Mouse (Mus musculus): ENCODE measurements around the gene A930004D18Rik.

The A930004D18Rik gene

DNA sequence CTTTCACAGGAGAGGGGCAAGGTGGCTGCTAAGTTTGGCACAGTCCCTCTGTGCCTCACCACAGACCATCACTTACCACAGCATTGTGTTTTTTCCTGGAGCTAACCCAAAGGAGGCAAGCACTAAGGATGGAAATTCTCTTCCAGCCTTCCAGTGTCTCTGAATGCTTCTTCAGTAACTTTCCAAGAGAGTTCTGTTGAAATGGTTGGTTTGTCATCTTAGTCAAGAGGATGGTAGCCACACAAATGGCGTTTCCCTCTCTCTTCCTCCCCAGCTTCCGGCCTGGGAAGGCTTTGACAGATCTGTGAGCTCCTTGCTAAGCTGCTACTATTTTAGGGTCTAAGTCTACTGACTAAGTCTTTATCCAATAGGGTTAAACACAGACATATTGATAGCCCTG lies at the start of gene A930004D18Rik:
Gene A930004D18Rik (minus strand): TSS at position 247 of the 400 bp plus-strand sequence.
- no peak for DNase-seq

DNA sequence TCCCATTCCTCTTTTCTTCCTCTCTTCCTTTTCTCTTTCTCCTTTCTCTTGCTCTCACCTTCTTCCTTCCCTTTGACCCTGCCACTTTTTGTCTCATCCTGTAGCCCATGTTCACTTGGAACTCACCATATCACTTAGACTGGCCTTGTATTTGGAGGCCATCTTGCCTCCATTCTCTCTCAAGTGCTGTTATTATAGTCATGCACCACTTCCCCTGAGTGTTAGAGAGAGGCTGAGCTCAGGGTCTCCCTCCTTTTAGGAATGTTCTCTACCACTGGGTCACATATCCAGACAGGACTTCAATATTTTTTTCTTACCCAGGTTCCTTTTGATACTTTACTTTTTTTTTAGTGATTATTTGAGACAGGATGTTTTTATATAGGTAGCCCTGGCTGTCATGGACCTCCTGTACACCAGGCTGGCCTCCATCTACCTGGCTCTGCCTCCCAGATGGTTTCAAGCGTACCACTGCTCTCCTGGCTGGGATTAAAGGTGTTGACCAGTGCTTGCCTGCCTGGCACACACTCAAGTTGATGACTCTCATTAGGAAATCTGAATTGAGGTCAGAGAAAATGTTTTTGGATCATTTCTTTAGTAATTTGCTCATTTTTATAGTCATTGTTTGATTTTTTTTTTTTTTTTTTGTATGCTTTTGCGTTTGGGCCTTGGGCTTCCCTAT lies 42.8 kb upstream of the A930004D18Rik start:
- DNase-seq: peak; percentile 76

DNA sequence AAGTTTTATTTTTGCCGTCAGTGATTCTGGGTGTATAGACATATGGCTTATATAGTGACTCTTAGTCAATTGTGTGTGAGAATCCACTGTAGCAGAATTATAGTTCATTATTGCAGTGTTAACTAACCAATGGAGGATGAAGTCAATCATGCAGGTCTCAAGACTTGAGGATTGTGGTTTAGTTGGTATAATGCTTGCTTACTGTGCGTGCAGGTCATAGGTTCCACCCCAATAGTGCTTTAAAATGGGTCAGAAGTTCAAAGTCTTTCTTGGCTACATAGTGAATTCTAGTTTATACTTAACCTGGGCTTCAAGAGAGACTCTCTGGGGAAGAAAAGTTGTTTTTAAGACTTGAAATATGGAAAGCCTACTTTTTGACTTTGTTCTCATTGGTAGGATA lies 34.4 kb upstream of the A930004D18Rik start:
- no peak for DNase-seq

DNA sequence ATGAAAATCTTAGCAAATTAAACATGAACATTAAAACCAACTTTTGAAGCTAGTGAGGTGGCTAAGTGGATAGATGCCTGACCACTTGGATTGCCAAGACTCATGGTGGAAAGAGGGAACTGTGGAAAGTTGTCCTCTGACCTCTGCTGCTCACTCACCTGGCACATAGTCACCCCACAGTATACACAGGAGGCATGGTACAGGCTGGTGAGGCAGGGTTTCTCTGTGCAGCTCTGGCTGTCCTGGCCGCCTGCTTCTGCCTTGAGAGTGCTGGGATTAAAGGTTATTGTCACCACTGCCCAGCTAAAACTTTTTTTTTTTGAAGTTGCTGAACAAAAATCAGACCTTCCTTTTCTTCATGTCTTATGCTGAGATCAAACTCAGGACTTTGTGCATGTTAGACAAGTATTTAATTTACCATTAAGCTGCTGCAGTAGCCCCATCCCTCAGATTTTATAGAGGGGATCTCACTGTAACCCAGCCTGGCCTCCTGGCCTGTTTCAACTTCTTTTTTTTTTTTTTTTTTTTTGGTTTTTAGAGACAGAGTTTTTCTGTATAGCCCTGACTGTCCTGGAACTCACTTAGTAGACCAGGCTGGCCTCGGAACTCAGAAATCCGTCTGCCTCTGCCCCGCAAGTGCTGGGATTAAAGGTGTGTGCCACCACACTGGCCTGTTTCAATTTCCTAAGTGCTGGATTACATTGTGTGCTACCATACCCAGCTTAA lies 30.7 kb upstream of the A930004D18Rik start:
- no peak for DNase-seq

DNA sequence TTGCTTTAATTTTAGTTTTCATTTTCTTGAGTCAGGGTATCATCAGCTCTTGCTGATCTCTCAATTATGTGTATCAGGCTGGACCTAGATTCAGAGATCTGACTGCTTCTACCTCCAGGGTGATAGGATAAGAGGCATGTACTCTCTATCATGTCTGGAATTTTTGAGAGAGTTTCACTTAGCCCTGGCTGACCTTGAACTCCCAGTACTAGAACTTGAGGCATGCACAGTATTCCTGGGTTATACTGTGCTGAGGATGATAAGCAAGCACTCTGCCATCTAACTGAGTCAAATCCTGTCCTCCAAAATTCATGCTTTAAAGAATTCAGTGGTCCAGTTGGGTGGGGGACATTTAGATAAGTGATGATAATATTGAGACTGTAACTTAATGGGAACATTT lies 28.9 kb upstream of the A930004D18Rik start:
- no peak for DNase-seq

DNA sequence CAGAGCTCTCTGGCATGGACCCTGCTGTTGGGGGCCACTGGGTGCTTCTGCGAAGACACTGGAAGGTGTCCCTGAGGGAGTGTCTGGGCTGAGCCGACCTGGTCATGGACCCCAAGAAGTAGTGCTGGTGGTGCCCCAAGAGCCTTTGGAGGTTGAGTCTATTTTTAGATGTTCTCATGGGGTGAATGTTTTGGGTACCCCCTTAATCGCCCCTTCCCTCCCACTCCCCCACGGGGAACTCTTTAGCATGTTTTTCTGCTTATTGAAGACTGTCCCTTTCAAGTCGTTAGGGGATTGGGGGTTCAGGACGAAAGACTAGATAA lies 28.1 kb upstream of the A930004D18Rik start:
- no peak for DNase-seq

DNA sequence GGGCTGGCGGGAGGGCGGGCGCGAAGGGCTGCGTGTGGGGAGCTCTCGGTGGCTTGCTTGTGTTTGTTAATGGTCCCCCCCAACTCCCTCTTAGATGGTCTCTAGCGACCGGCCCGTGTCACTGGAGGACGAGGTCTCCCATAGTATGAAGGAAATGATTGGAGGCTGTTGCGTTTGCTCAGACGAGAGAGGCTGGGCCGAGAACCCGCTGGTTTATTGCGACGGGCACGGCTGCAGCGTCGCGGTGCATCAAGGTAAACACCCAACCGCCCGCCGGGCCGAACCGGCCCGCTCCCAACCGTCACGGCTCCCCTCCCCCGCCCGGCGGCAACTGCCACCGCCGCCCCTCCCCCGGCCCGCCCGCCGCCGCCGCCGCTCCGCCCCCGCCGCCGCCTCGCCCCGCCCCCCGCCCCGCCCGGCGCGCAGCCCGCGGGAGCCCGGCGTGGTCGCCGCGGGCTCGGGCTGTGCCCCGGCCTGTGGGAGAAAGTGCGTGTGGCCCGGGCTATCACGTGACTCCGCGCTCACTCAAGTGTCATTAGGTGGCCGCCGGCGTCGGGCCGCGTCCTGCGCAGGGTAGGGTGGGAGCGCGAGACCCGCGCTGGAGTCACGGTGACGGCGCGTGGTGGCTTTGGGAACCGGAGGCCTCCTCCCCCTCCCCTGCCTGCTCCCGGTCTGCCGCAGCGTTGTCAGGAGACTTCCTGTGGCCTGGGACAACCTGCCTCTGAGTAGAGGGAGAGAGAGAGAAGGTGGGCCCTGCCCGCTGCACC lies 27.6 kb upstream of the A930004D18Rik start:
- DNase-seq: peak; percentile 83

DNA sequence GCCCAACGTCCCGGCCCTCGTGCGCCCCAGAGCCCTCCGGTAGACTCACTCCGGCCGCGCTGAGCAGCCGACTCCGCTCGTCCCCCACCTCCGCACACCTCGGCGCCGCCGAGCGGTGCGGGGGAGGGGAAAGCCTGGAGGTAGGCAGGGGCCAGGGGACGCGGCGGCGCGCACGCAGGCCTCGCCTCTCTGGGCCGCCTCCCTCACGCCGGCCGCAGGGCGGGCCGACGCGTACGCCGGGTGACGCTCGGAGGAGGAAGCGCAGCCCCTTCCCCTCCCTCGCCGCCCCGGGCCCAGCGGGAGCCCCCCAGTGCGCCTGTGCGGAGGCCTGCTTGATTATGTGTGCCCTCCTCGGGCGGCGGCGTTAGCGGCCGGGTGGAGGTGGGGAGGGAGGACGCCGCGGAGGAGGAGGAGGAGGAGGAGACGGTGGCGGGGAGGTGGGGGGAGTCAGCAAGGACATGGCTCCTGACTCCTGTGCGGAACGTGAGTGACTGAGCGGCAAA lies 26.9 kb upstream of the A930004D18Rik start:
- DNase-seq: peak; percentile 93

DNA sequence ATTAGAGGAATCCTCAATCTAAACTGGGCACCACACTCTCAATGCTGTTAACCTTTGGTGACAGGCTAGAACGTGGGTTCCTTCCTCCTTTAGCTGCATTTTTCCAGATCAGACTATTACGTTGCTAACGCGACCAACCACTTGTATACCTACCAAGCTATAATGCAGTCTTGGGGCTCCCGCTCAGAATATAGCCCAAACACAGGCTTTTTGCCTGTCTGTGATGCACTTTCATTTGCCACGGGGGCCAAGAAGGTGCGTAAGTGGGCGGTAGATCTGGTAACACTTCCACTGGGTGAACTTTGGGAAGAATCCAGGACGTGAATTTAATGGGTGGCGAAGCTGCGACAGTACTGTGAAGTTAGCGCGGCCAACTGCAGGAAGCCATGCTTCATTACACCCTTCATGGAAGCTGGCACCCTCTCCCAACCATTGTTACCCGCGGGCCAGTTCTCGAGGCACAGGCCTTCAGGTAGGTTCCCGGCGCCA lies 26.3 kb upstream of the A930004D18Rik start:
- peak; percentile 86 for DNase-seq

DNA sequence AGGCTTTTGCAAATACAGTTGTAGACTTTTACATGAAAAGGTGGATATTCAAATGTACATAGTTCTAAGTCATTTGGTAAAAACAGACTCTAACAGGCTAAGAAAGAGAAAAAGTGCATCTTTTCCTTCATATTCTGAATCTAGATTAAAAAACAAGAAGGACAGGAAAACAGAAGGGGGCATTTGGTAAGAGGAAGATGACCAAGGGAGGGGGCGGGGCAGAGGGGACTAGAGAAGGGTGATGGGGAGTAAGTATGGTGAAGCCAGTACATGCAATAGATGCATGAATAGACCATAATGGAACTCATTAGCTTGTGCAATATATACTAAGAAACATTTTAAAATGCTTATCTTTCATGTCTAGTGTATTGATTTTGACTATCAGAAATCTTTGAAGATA lies 22.9 kb upstream of the A930004D18Rik start:
- no peak for DNase-seq

DNA sequence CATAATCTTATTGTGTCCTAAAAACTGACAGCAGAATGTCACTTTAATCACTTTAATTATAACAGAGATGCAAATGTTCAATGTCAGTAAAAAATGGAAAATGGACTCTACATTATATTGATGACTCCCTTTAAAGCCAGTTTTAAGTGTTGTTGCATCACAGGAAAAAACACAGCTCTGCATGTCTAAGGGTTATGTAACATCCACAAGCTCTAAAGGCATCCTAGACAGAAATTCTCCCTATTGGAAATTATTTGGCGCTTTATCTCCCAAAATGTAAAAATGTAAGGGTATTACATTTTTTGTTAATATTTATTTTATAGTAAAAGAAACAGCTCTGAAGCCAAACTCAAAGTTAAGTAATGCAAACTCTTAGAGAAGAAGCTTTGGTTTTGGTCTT lies 22.4 kb upstream of the A930004D18Rik start:
- DNase-seq: no peak

DNA sequence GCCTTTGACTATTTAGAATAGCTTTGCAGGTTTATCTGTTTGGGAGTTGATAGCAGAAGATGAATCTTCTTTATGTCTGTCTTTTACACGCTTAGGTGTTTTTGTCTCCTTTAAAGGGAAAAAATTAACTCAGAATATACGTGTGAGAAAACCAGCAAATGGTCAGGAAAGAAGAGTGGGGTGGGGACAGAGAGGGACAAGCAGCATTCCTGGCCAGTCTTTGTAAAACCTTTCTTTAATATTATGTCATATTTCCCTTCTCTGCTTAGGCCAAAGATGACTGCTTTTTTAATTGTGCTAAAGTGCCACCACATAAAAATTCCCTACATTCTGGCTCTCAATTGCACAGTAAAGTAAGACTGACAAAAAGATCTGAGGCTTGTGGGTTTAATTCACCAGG lies 21.5 kb upstream of the A930004D18Rik start:
- no peak for DNase-seq

DNA sequence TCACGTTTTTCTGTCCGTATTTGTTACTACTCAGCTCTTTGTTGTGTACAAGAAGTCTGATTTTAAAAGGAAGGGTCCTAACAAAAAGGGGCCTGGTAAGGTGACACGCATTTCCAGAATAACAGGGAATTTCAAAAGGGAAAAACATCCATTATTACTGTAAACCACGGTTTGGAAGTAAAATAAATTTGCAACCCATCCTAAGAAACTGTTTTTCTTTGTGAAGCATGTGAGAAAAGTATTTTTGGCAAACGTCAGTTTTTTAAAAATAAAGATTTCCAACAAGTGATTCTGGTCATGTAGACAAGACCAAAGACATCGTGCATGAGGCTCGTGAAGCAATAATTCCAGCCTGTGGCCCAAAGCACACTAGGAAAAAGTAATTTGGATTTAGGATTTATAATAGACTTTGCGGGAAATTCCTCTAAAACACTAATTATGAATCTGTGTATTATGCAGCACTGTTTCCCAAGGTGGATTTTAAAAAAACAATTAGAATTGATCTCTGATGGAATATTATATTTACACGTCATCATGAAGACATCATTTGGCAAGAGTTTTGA lies 20.7 kb upstream of the A930004D18Rik start:
- no peak for DNase-seq

DNA sequence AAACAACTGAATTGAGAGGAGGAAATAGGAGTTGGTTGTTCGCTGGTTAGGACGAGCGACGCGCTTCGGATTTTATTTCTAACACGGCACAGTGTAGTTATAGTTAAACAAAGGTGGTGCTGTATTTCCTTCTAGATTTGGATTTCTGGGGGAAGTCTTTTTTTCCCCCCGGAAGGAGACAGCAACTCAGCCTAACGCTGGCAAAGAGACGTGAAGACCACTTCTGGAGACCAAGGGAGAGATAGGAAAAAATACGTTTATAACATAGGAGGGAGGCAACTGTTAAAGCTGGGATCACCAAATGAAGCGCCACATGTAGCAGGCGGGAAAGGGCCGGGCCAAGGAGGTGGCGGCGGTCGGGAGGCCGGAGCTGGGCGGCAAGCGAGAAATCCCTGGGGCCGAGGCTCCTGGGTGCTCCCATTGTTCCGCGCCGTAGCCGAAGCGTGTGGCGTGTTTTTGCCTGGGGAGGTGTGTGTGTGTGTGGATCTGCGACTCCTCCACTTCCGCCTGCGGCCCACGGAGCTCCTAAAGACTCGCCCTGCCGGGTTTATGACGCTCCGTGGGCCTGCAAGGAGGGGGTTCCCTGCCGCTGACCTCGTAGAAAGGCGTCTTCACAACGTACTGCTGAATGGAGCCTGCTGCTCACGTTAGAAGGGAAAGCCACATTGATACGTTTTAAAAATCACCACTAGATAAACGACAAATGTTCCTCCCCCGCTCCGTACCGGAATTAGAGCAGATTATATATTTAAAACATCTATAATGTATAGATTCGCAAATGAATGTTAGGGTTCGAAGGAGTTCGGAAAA lies 20.0 kb upstream of the A930004D18Rik start:
- DNase-seq: peak; percentile 64

DNA sequence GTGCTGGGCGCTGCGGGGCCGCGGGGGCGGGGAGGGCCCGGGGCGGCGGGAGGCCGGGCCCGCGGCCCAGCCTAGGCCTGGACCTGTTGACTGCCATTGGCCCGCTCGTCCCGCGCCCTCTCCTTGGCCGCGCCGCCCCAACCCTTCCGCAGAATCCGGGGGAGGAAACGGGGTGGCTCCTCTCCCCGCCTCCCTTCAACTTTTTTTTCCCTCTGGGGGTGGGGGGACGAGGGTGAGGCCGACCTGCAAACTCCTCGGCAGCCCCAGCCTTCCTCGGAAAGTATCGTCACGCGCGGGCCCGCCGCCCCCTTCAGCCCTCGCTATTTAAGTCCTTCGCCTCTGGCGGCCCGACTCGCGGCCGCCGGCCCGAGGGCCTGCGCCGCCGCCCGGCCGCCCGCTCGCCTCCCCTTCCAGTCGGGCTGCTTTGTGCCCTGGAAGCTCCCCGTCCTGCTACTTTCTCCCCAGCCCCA lies 19.3 kb upstream of the A930004D18Rik start:
- peak; percentile 91 for DNase-seq

DNA sequence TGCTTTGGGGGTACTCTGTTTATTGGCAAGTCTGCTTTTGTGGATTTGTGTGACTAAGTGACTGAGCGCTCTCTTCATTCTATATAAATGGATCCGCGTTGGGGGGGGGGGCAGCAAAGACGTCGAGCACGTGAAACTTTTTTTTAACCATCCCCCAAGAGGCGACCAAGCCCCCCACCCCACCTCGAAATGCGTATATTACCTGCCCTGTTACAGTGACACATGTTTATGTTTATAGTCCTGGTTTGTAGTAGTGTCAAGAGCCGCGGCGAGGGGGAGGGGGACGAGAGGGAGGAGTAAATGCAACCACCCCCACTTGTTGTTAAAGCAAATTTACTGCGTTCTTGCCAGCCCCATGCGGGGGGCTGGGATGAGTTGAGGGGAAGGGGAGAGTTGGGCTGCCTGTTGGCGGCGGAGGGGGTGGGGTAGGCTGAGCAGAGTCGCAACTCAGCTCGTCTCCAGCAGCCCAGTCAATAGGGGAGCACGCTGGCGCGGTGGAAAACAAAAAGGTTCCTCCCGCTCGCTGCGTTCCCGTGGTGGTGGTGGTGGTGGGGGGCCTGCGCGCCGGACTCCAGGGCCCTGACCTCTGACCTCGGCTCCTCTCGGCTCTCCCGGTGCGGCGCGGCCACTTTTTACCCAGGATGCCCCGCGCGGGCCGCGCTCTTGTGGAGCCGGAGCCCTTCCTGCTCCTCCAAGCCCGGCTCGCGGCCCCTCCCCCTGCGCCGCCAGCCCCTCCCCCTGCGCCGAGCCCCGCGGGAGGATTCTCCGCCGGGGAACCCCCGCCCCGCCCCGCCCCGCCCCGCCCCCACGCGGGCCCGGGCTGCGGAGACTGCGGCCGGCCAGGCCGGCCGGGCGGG lies 18.6 kb upstream of the A930004D18Rik start:
- DNase-seq: peak; percentile 94

DNA sequence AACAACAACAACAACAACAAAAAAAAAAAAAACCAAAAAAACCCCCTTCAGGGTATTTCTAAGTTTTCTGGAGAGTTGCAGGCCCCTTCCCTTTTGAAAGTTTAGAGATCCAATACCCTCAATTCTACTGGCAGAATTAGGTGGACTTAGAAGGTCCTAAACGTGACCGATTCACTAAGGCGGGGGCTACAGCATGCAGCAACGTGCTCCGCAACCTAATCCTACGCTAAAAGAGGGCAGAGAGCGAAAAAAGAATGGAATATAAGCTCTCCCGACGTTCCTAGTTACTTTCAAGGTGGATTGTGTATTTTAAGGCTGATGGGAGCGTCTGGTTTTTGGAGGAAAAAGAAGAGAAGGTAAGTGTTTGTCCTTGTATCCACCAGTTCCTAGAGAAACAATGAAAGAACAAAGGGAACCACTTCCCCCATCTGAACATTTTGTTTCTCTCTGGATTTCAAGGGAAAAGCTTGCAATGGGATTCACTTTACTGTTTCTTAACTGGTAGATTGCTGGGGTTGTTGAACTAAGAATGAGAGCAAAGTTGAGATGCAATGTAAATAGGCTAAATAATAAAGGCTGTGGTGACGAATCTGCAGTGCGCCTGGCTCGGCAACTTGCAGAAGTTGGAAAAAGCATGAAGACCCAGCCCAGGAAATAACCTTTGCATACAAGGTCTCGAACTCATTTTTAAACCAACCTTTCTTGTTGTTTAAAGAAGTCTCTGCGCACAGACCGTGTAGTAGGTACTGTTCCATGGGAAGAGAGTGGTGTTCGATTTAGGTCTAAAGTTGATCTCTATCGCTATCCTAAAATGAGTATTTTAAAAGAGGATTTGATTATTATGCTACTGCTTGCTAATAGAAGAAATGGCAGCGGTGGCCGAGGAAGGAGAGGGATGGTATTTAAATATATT lies 17.7 kb upstream of the A930004D18Rik start, which contains the start of gene Mllt10:
Gene Mllt10 (plus strand): TSS at position 222 of the 913 bp plus-strand sequence.
- peak; percentile 52 for DNase-seq

DNA sequence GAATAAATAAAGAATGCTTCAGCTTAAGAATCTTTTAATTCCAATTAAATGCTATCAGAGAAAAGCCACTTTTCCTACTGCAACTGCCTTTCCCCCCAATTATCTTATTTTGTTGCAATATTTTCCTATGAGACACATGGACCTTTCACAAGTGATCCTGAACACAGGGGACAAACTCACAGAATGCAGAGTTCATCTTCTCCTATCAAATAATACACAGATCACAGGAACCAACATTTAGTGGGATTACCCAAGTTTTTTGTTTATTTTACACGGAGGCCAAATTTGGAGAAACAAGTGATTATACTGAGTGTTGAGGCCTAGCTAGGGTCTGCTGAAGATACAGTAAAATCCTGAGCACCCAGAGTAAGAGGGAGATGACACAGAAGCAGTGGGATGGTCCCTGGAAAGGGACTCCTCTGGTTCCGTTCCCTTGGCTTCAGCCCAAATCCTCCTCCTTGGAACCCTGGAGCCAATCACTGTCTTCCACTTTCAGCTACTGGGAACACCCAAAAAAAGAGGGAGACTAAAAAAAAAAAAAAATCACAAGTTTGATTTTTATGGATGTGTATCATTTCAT lies 16.5 kb upstream of the A930004D18Rik start:
- no peak for DNase-seq

DNA sequence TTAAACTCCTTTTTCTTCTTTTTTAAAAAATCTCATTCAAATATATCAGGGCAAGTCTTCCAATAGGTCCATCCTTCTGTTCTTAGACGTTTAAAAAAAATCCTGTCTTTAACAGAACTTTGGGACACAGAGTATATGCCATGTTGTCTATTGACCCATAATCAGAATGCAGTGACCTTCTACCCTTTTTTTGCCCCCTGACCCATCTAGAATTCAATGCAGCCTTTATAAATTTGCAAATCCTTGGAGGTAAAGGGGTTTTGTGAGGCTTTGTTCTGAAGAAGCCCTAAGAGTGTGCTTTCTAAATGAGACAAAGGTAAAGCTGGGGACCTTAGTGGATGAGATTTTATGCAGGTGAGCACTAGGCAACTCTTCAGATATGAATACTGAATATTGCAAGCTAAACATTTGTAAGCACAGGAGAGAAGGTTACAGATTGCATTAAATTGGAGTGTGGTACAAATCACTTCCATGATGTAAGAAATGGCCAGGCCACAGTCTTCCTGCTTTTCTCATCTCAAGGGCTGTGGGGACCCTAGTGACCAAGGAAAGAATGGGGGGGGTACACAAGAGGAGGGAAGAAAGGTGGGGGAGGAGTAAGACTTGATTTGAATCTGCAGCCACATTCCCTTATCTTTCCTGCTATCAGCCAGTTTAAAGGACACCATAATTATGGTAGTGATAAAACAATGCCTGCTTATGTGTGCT lies 15.9 kb upstream of the A930004D18Rik start:
- no peak for DNase-seq
